Mouse (Mus musculus): ENCODE measurements around the gene Pofut1.

The Pofut1 gene

DNA sequence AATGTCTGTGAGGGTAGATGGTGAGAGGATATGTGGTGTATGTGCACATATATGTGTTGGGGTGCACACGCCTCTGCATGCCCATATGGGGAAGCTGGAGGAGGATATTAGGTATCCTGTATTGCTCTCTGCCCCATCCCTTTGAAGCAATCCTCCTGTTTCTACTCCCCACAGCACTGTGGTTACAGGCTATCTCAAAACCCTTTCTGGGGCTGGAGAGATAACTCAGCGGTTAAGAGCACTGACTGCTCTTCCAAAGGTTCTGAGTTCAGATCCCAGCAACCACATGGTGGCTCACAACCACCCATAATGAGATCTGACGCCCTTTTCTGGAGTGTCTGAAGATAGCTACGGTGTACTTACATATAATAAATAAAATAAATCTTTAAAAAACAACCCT lies 45.2 kb downstream of the Pofut1 start:
- intact Hi-C loops (cut with DNase I) = no loop called here

GRCm38 (mm10) chr2:153287835-153288234 lies 46.5 kb downstream of the Pofut1 start:
- intact Hi-C loops (cut with DNase I) = no loop called here

- intact Hi-C loops (cut with DNase I) = no loop called here
Observed at GRCm38 (mm10) chr2:153290938-153291928, 49.9 kb downstream of the Pofut1 start, which contains the start of gene Kif3b. Gene Kif3b (plus strand): TSS chr2:153291413.

- intact Hi-C loops (cut with DNase I) = no loop called here
Observed at GRCm38 (mm10) chr2:153292305-153292861, 51.0 kb downstream of the Pofut1 start.

DNA sequence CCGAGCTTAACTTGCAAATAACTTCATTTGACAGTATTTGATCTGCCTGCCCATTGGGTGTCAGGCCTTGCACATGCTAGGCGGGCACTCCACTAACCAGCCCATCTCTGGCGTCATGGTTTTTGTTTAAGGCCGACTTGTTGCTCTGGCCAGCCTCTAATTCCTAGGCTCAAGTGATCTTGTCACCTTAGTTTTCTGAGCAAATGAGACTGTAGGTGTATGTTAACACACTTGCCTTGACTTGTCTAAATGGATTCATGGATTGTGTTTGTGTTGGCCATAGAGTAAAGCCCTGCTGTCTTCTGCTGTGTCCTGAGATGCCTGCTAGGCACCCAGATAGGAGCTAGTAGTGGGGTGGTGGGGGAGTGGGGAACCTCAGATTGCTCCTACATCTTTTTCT lies 53.9 kb downstream of the Pofut1 start:
- intact Hi-C loops (cut with DNase I) = no loop called here

DNA sequence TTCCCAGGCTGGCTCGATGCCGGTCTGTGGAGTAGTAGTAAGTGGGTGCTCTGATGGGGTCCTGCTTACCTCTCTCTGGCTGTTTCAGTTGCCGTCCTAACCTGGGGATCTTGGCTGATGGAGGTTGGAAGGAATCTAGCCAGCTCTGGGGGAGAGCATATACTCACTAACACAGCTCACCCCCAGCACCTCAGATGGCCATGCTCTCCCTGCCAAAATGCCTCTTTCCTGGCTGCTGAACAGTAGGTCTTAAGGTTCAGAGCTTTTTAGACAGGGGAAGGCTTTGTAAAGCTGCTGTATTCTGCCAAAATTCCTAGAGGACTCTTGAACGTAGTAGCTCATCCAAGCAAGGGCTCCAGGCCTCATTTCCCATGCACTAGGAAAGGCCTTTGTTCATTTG lies 56.4 kb downstream of the Pofut1 start:
- intact Hi-C loops (cut with DNase I) = no loop called here

DNA sequence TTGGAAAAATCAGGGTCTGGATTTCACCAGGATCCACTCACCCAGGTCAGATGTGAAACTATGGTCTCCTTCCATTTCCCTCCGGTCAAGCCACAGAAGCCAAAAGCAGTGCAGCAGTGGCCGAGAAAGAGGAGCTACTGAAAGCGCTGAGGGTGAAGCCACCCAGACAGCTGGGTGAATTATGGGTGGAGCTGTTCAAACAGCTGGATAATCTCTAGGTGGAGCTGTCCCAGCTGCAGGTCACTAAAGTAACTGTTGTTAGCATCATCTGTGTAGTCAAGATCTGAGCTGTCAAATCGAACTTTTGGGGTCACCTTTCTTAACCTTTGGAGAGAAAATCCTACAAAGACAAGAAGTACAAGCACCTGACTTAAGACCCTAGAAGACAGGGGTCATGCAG lies 57.1 kb downstream of the Pofut1 start:
- intact Hi-C loops (cut with DNase I) = no loop called here

GRCm38 (mm10) chr2:153298863-153299262 lies 57.5 kb downstream of the Pofut1 start:
- intact Hi-C loops (cut with DNase I) = no loop called here

GRCm38 (mm10) chr2:153301123-153301522 lies 59.8 kb downstream of the Pofut1 start:
- intact Hi-C loops (cut with DNase I) = no loop called here

DNA sequence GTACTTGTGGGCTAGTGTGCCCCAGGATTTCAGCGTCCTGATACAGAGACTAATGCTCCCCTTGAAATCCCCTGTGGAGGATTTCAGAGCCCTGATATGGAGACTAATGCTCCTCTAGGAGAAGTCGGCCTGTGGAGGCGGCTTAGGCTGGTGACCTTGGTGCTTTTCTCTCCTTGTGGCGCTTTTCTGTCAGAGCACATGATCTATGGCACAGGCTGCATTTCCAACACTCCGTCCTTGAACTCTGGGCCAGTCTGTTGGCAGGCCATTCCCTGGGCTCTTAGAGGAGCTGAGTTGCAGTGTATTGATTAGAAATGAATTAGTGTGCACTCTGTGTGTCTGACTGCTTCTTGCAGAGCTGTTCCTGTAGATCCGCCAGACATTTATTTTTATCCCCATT lies 63.9 kb downstream of the Pofut1 start:
- intact Hi-C loops (cut with DNase I) = no loop called here

DNA sequence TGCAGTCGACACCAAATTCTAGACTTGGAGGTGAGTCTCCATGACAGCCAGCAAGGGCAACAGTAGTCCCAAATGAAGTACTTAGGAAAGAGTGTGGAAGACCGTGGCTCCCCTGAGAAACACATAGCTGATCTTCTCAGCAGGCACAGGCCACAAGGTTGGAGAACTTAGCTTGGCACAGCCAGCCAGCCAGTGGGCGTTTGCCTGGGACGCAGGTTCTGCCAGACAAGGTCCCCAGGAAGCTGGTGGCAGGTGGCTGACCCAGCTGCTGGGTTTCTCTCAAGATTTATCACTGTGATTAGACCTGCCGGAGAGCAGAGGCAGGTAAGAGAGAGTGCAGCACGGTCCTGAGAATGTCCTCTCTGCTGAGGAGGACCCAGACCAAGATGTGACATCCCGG lies 67.3 kb downstream of the Pofut1 start:
- intact Hi-C loops (cut with DNase I) = no loop called here

GRCm38 (mm10) chr2:153309106-153309505 lies 67.8 kb downstream of the Pofut1 start:
- intact Hi-C loops (cut with DNase I) = no loop called here

DNA sequence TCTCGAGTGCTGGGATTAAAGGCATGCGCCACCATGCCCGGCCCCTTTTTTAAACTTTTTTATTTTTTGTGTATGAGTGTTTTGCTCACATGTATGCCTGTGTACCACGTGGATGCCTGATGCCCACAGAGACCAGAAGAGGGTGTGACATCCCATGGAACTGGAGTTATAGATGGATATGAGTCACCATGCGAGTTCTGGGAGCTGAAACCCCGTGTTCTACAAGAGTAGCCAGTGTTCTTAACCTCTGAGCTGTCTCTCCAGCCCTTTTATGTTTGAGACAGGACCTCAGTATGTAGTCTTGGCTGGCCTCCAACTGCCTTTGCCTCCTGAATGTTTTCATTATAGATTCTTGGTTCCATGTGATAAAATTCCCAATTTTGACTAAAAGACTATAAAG lies 68.9 kb downstream of the Pofut1 start:
- intact Hi-C loops (cut with DNase I) = no loop called here

DNA sequence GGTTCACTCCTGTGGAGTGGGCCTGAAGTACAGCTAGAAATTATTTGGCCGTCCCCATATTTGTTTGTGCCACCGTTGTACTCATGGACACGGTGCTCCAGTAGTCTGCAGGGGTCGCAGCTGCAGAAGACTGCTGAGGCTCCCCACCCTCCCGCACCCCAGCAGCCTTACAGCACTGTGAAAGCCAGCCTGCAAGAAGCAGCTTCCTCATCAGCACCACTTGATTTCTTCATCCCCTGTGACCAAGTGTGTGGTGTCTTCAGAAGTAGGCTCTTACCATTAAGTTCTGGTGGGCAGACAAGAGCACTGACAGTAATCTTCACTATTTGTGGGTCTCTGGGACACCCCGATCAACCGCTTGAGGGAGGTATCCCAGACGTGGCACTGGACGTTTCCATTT lies 71.6 kb downstream of the Pofut1 start:
- intact Hi-C loops (cut with DNase I) = no loop called here

- intact Hi-C loops (cut with DNase I) = no loop called here
Observed at GRCm38 (mm10) chr2:153318408-153318807, 77.1 kb downstream of the Pofut1 start.

- intact Hi-C loops (cut with DNase I) = no loop called here
Observed at GRCm38 (mm10) chr2:153319036-153319643, 77.8 kb downstream of the Pofut1 start.

Data from adrenal gland (tissue).